Mouse (Mus musculus) liver, embryonic 14.5 days (tissue): ENCODE measurements around the gene Epc2. TPM values are rescaled to one million over a fixed set of nuclear protein-coding genes. Genes with fewer than 3 reads are reported as not detected.

Experiments used
- ATAC-seq: fragments of 200-750 bp; cut with Nextera tagmentation; 2 replicates; pipeline ENCODE4 v1.8.0; 2017; ENCODE audit warnings: moderate number of reproducible peaks, mild to moderate bottlenecking, moderate library complexity; ENCODE audit not compliant: insufficient read depth
- DNase-seq, 3 experiments: peaks; one replicate each; pipeline ENCODE4 v3.0.0-alpha.2; 2012 to 2013; ENCODE audit warnings: low read depth in 3 of 3, low spot score in 3 of 3
- H3K27ac ChIP-seq: fragments of 300-500 bp; sonication (generic); 2 replicates; pipeline ENCODE4 v1.5.1; 2014; ENCODE audit warnings: moderate library complexity, mild to moderate bottlenecking, control low read depth, inconsistent platforms
- H3K27me3 ChIP-seq: fragments of 300-500 bp; sonication (generic); 2 replicates; pipeline ENCODE4 v1.6.1; 2014; ENCODE audit warnings: mild to moderate bottlenecking, low read length, moderate library complexity; ENCODE audit not compliant: control insufficient read depth, insufficient read depth
- H3K36me3 ChIP-seq: fragments of 300-500 bp; sonication (generic); replicated peaks from 2 replicates; pipeline ENCODE4 v1.6.1; 2014; ENCODE audit warnings: low read depth; ENCODE audit not compliant: control insufficient read depth, insufficient read depth
- H3K4me1 ChIP-seq, 2 experiments: fragments of 200-500 bp in 1 of 2; fragments of 300-500 bp in 1 of 2; sonication (generic) in 1 of 2; replicated peaks; 2 replicates each; pipeline ENCODE4 v1.6.1; 2012 to 2014; ENCODE audit warnings: antibody characterized with exemption in 1 of 2, inconsistent platforms in 1 of 2, low read length in 1 of 2; ENCODE audit not compliant: control insufficient read depth in 2 of 2, insufficient read depth in 2 of 2
- H3K4me2 ChIP-seq: fragments of 300-500 bp; sonication (generic); 2 replicates; pipeline ENCODE4 v1.6.1; 2014; ENCODE audit warnings: low read depth, mild to moderate bottlenecking, control low read depth, moderate library complexity
- H3K4me3 ChIP-seq, 2 experiments: fragments of 200-500 bp in 1 of 2; fragments of 300-500 bp in 1 of 2; sonication (generic) in 1 of 2; 2 replicates each; pipeline ENCODE4 v1.5.1; 2012 to 2014; ENCODE audit warnings: low read depth in 2 of 2, low read length in 2 of 2, mild to moderate bottlenecking in 2 of 2, control low read depth in 1 of 2, inconsistent platforms in 1 of 2, moderate library complexity in 1 of 2; ENCODE audit not compliant: insufficient read depth in 1 of 2
- H3K9ac ChIP-seq: fragments of 300-500 bp; sonication (generic); replicated peaks from 2 replicates; pipeline ENCODE4 v1.6.1; 2014; ENCODE audit warnings: mild to moderate bottlenecking, control low read depth, moderate library complexity
- H3K9me3 ChIP-seq: fragments of 300-500 bp; sonication (generic); 2 replicates; pipeline ENCODE4 v1.6.1; 2016; ENCODE audit warnings: low read length, mixed read lengths; ENCODE audit not compliant: control insufficient read depth
- CTCF ChIP-seq: IDR thresholded peaks from 2 replicates; pipeline ENCODE4 v1.5.1; 2016; ENCODE audit warnings: antibody characterized with exemption, low read depth, control low read depth
- EP300 ChIP-seq: IDR thresholded peaks from 2 replicates; pipeline ENCODE4 v1.6.1; 2016; ENCODE audit warnings: antibody characterized with exemption, low read depth
- WGBS: fragments of 180-500 bp; shearing (Covaris S2); extraction: QIAGEN DNeasy Blood & Tissue Kit; methylation state at CpG from one replicate; pipeline ENCODE4 v1.1.7; 2014; ENCODE audit not compliant: insufficient replicate concordance; 5-methylcytosine and 5-hydroxymethylcytosine counted together
- polyA plus RNA-seq, 2 experiments: library from polyadenylated mRNA; depleted of rRNA in 1 of 2; stranded (reverse) in 1 of 2; unstranded in 1 of 2; fragments of >200 nt; fragmentation: Nextera tagmentation in 1 of 2; extraction: Ambion mirVana in 1 of 2; gene quantifications; 2 replicates each; pipeline versions ENCODE4 v1.2.1 to v1.2.3; 2012 to 2014

The Epc2 gene
- polyA plus RNA-seq, 2 experiments = 1.9 to 4.2 TPM

DNA sequence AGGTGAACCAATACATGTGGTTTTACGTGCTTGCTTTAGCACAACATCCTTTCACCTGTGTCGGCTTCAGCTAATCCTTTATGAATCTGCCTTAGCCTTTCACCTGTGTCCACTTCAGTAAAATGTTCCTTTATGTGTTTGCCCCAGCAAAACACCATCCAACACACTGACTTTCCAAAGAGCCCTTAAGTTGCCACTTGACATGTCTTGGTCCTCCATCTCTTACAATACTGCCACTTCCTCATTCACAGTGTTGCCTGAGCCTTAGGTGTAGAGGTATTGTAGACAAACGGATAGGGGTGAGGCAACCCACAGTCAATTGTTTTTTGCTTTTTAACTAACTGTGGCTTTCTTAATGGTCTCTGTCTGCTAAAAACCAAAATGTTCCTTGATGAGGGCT, 107.1 kb downstream of the Epc2 start:
- DNase-seq = no peak
- Histone ChIP-seq H3K4me3 (no peak overlapping the region), H3K36me3 (no peaks in the 10 kb centered on the region)

GRCm38 (mm10) chr2:49562688-49563350, 111.5 kb downstream of the Epc2 start:
- H3K4me2 ChIP-seq = no peak overlapping the region
- no peaks in the 10 kb centered on the region for H3K36me3 ChIP-seq
- H3K4me1 ChIP-seq = no peaks in the 10 kb centered on the region
- no peak for ATAC-seq
- no peaks in the 10 kb centered on the region for H3K9me3 ChIP-seq
- H3K27ac ChIP-seq = no peak overlapping the region
- 71% methylated on average over 10 of the region's 10 CpGs for WGBS
- DNase-seq = no peak
- TF ChIP-seq EP300 (no peak), CTCF (no peak)
- no peak overlapping the region for H3K4me3 ChIP-seq
- H3K27me3 ChIP-seq = no peaks in the 10 kb centered on the region
- H3K9ac ChIP-seq = no peak overlapping the region

More for the DNA sequence above, 107.1 kb downstream of the Epc2 start:
- Histone ChIP-seq H3K27ac (no peak overlapping the region), H3K9me3 (no peaks in the 10 kb centered on the region), H3K4me2 (no peak overlapping the region), H3K27me3 (no peaks in the 10 kb centered on the region), H3K4me1 (no peaks in the 10 kb centered on the region), H3K9ac (no peak overlapping the region)
- no peak for TF ChIP-seq CTCF
- TF ChIP-seq EP300 = no peak
- ATAC-seq = no peak
- 72% methylated on average over 3 of the region's 3 CpGs for WGBS

DNA sequence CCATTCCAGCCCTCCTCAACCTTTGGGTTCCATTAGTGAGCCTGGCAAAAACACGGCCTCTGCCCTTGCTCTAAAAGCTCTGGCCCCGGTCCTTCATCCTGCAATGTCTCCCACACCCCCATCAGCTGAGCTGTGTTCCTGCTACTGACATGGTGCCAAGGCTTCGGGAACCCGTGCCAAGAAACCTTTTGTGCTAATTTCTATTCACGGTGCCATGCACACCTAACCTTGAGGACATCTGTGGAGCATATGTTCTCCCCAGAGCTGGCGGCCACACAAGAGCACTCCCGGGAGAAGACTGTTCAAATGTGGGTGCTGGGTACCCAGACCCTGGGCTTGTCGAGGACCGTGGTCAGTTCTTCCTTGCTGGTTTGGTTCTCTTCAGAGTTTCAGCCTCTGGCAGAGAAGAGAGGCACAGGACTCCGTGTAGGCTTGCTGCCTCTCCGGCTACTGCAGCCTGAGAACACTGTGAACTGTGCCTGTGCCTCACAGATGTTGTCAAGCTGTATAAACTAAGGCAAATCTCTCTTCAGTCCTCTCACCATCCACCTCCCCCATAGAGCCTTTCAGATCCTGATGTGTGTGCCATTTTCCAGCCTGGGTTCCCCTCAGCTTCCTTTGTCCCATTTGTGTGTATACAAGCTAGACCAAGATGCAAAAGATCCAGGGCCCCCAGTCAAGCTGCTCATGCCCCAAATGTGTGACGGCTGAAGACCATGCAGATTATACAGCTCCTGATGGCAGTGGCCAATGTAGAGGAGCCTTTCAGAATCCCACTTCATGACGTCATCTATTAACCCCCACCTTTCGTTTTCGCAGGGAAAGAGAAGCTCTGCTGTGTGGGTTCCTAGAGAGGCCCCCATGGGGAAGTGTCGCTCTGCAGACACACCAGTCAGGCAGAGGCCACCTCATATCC, 118.8 kb downstream of the Epc2 start:
- Histone ChIP-seq H3K27me3 (no peaks in the 10 kb centered on the region), H3K36me3 (no peaks in the 10 kb centered on the region), H3K4me2 (no peak overlapping the region), H3K27ac (no peak overlapping the region), H3K9ac (no peak overlapping the region), H3K9me3 (no peaks in the 10 kb centered on the region), H3K4me1 (no peaks in the 10 kb centered on the region), H3K4me3 (no peak overlapping the region)
- ATAC-seq (no peak), DNase-seq (no peak)
- 55% methylated on average over 16 of the region's 16 CpGs for WGBS
- no peak for TF ChIP-seq CTCF
- no peak for TF ChIP-seq EP300

GRCm38 (mm10) chr2:49570778-49571101, 119.5 kb downstream of the Epc2 start:
- 32% methylated on average over 6 of the region's 6 CpGs for WGBS

More at GRCm38 (mm10) chr2:49570778-49571101, 119.5 kb downstream of the Epc2 start:
- DNase-seq = no peak
- no peak overlapping the region for H3K27ac ChIP-seq
- no peaks in the 10 kb centered on the region for H3K4me1 ChIP-seq
- TF ChIP-seq CTCF (no peak), EP300 (no peak)
- no peaks in the 10 kb centered on the region for H3K36me3 ChIP-seq
- no peak overlapping the region for H3K9ac ChIP-seq
- H3K27me3 ChIP-seq = no peaks in the 10 kb centered on the region
- no peaks in the 10 kb centered on the region for H3K9me3 ChIP-seq
- no peak overlapping the region for H3K4me2 ChIP-seq
- no peak overlapping the region for H3K4me3 ChIP-seq
- ATAC-seq = no peak
